Mouse (Mus musculus): ENCODE results near the gene Actl6a.
"Not testable (repeated sequence)": the region's sequence is repeated elsewhere in the genome, so short reads cannot be mapped to it uniquely, and the experiment has no call there.

The Actl6a gene

GRCm38 (mm10) chr3:32694737-32695582 is 11.1 kb upstream of the Actl6a start:
- ATAC-seq (ENCODE audit: low TSS enrichment) = no peak

GRCm38 (mm10) chr3:32695583-32695980 is 10.5 kb upstream of the Actl6a start:
- ATAC-seq (ENCODE audit: low TSS enrichment) = no peak

GRCm38 (mm10) chr3:32698228-32698863 is 7.8 kb upstream of the Actl6a start:
- peak; percentile 99 for ATAC-seq (ENCODE audit: low TSS enrichment)

- not testable (repeated sequence) for ATAC-seq (ENCODE audit: low TSS enrichment)
These were observed 2.1 kb upstream of the Actl6a start for GRCm38 (mm10) chr3:32704021-32704420.

GRCm38 (mm10) chr3:32704632-32705031 is 1.5 kb upstream of the Actl6a start:
- ATAC-seq (ENCODE audit: low TSS enrichment) = not testable (repeated sequence)

- no peak for ATAC-seq (ENCODE audit: low TSS enrichment)
These were observed 1.9 kb downstream of the Actl6a start for GRCm38 (mm10) chr3:32708052-32708367.

- peak; percentile 97 for ATAC-seq (ENCODE audit: low TSS enrichment)
These were observed 2.5 kb downstream of the Actl6a start for GRCm38 (mm10) chr3:32708368-32709231.

GRCm38 (mm10) chr3:32709388-32709787 is 3.3 kb downstream of the Actl6a start:
- ATAC-seq (ENCODE audit: low TSS enrichment) = no peak

- ATAC-seq (ENCODE audit: low TSS enrichment) = no peak
These were observed 7.6 kb downstream of the Actl6a start for GRCm38 (mm10) chr3:32713711-32714110.

- not testable (repeated sequence) for ATAC-seq (ENCODE audit: low TSS enrichment)
These were observed 11.3 kb downstream of the Actl6a start for GRCm38 (mm10) chr3:32717403-32717802.

- no peak for ATAC-seq (ENCODE audit: low TSS enrichment)
These were observed 12.2 kb downstream of the Actl6a start for GRCm38 (mm10) chr3:32718271-32718670.

GRCm38 (mm10) chr3:32724191-32724590 is 18.1 kb downstream of the Actl6a start:
- ATAC-seq (ENCODE audit: low TSS enrichment) = no peak

GRCm38 (mm10) chr3:32725951-32726350 is 19.9 kb downstream of the Actl6a start:
- no peak for ATAC-seq (ENCODE audit: low TSS enrichment)

- ATAC-seq (ENCODE audit: low TSS enrichment) = peak; percentile 53
These were observed 21.8 kb downstream of the Actl6a start for GRCm38 (mm10) chr3:32727861-32728260.

- ATAC-seq (ENCODE audit: low TSS enrichment) = peak; percentile 95
These were observed 30.4 kb downstream of the Actl6a start, which contains the start of gene Ndufb5 for GRCm38 (mm10) chr3:32736244-32737171. TSS of gene Ndufb5 (plus strand) at chr3:32736990.

- peak; percentile 18 for ATAC-seq (ENCODE audit: low TSS enrichment)
These were observed 31.1 kb downstream of the Actl6a start, which contains the start of gene Mrpl47 for GRCm38 (mm10) chr3:32737172-32737655. TSS of gene Mrpl47 (minus strand) at chr3:32737605.

- no peak for ATAC-seq (ENCODE audit: low TSS enrichment)
These were observed 32.5 kb downstream of the Actl6a start for GRCm38 (mm10) chr3:32738549-32738948.

GRCm38 (mm10) chr3:32742276-32742780 is 36.2 kb downstream of the Actl6a start:
- ATAC-seq (ENCODE audit: low TSS enrichment) = no peak

- ATAC-seq (ENCODE audit: low TSS enrichment) = no peak
These were observed 38.9 kb downstream of the Actl6a start for GRCm38 (mm10) chr3:32745001-32745400.

GRCm38 (mm10) chr3:32745426-32745825 is 39.3 kb downstream of the Actl6a start:
- ATAC-seq (ENCODE audit: low TSS enrichment) = not testable (repeated sequence)

GRCm38 (mm10) chr3:32748384-32748783 is 42.3 kb downstream of the Actl6a start:
- peak; percentile 64 for ATAC-seq (ENCODE audit: low TSS enrichment)
